Mouse (Mus musculus) liver, embryonic 14.5 days (tissue): ENCODE results near the gene As3mt.

ENCODE experiments used
- CTCF ChIP-seq: IDR thresholded peaks from 2 replicates; pipeline ENCODE4 v1.5.1; 2016; ENCODE audit warnings: antibody characterized with exemption, low read depth, control low read depth
- EP300 ChIP-seq: IDR thresholded peaks from 2 replicates; pipeline ENCODE4 v1.6.1; 2016; ENCODE audit warnings: antibody characterized with exemption, low read depth

GRCm38 (mm10) chr19:46727945-46728540 is 20.8 kb downstream of the As3mt start:
- TF ChIP-seq CTCF = no peak
- peak; percentile 62 for TF ChIP-seq EP300
